Mouse (Mus musculus): ENCODE measurements around the gene Tox3. TPM values are rescaled to one million over a fixed set of nuclear protein-coding genes. Genes with fewer than 3 reads are reported as not detected.

Gene Tox3
- polyA plus RNA-seq, 1 experiment, result 13.5 TPM

GRCm38 (mm10) chr8:90294061-90294460 lies 54.1 kb downstream of the Tox3 start:
- no peak overlapping the region for H3K4me3 ChIP-seq (ENCODE audit: insufficient read depth, low read length)
- H3K4me1 ChIP-seq (ENCODE audit: control insufficient read depth, insufficient read depth, low read length), result no peaks in the 10 kb centered on the region; the same call in 1 of the 2 replicates
- H3K27ac ChIP-seq (ENCODE audit: insufficient read depth, low read length), result no peak overlapping the region
- TF ChIP-seq CTCF (IDR thresholded peaks at IDR 0.05; ENCODE audit: extremely low read depth, insufficient read depth, low read length) (no peak), POLR2A (IDR thresholded peaks at IDR 0.05; ENCODE audit: extremely low read depth, insufficient read depth, low read length) (no peak)

GRCm38 (mm10) chr8:90290811-90291210 lies 57.3 kb downstream of the Tox3 start:
- H3K4me3 ChIP-seq (ENCODE audit: insufficient read depth, low read length), result no peak overlapping the region
- no peak overlapping the region for H3K27ac ChIP-seq (ENCODE audit: insufficient read depth, low read length)
- no peak for TF ChIP-seq POLR2A (IDR thresholded peaks at IDR 0.05; ENCODE audit: extremely low read depth, insufficient read depth, low read length)
- TF ChIP-seq CTCF (IDR thresholded peaks at IDR 0.05; ENCODE audit: extremely low read depth, insufficient read depth, low read length), result no peak
- no peaks in the 10 kb centered on the region; the same call in 1 of the 2 replicates for H3K4me1 ChIP-seq (ENCODE audit: control insufficient read depth, insufficient read depth, low read length)

GRCm38 (mm10) chr8:90276722-90277121 lies 71.4 kb downstream of the Tox3 start:
- H3K4me1 ChIP-seq (ENCODE audit: control insufficient read depth, insufficient read depth, low read length), result no peaks in the 10 kb centered on the region; the same call in 1 of the 2 replicates
- no peak overlapping the region for H3K4me3 ChIP-seq (ENCODE audit: insufficient read depth, low read length)
- no peak overlapping the region for H3K27ac ChIP-seq (ENCODE audit: insufficient read depth, low read length)
- TF ChIP-seq CTCF (IDR thresholded peaks at IDR 0.05; ENCODE audit: extremely low read depth, insufficient read depth, low read length) (no peak), POLR2A (IDR thresholded peaks at IDR 0.05; ENCODE audit: extremely low read depth, insufficient read depth, low read length) (no peak)

- no peak overlapping the region for H3K27ac ChIP-seq (ENCODE audit: insufficient read depth, low read length)
- TF ChIP-seq POLR2A (IDR thresholded peaks at IDR 0.05; ENCODE audit: extremely low read depth, insufficient read depth, low read length) (no peak), CTCF (IDR thresholded peaks at IDR 0.05; ENCODE audit: extremely low read depth, insufficient read depth, low read length) (no peak)
- H3K4me1 ChIP-seq (ENCODE audit: control insufficient read depth, insufficient read depth, low read length), result no peaks in the 10 kb centered on the region; the same call in 1 of the 2 replicates
- no peak overlapping the region for H3K4me3 ChIP-seq (ENCODE audit: insufficient read depth, low read length)
Measured at GRCm38 (mm10) chr8:90273182-90273581, 75.0 kb downstream of the Tox3 start.

- no peak overlapping the region for H3K4me3 ChIP-seq (ENCODE audit: insufficient read depth, low read length)
- no peak overlapping the region for H3K27ac ChIP-seq (ENCODE audit: insufficient read depth, low read length)
- TF ChIP-seq POLR2A (IDR thresholded peaks at IDR 0.05; ENCODE audit: extremely low read depth, insufficient read depth, low read length), result no peak
- no peak for TF ChIP-seq CTCF (IDR thresholded peaks at IDR 0.05; ENCODE audit: extremely low read depth, insufficient read depth, low read length)
- no peaks in the 10 kb centered on the region; the same call in 1 of the 2 replicates for H3K4me1 ChIP-seq (ENCODE audit: control insufficient read depth, insufficient read depth, low read length)
Measured at GRCm38 (mm10) chr8:90271920-90272319, 76.2 kb downstream of the Tox3 start.

- Histone ChIP-seq H3K4me1 (ENCODE audit: control insufficient read depth, insufficient read depth, low read length) (no peaks in the 10 kb centered on the region), H3K4me3 (ENCODE audit: insufficient read depth, low read length) (no peak overlapping the region), H3K27ac (ENCODE audit: insufficient read depth, low read length) (no peak overlapping the region)
- no peak for TF ChIP-seq CTCF (IDR thresholded peaks at IDR 0.05; ENCODE audit: extremely low read depth, insufficient read depth, low read length)
- TF ChIP-seq POLR2A (IDR thresholded peaks at IDR 0.05; ENCODE audit: extremely low read depth, insufficient read depth, low read length), result no peak
Measured at GRCm38 (mm10) chr8:90267698-90268256, 80.4 kb downstream of the Tox3 start.

GRCm38 (mm10) chr8:90266986-90267385 lies 81.2 kb downstream of the Tox3 start:
- no peaks in the 10 kb centered on the region for H3K4me1 ChIP-seq (ENCODE audit: control insufficient read depth, insufficient read depth, low read length)
- H3K27ac ChIP-seq (ENCODE audit: insufficient read depth, low read length), result no peak overlapping the region
- TF ChIP-seq CTCF (IDR thresholded peaks at IDR 0.05; ENCODE audit: extremely low read depth, insufficient read depth, low read length) (no peak), POLR2A (IDR thresholded peaks at IDR 0.05; ENCODE audit: extremely low read depth, insufficient read depth, low read length) (no peak)
- no peak overlapping the region for H3K4me3 ChIP-seq (ENCODE audit: insufficient read depth, low read length)

GRCm38 (mm10) chr8:90266239-90266638 lies 81.9 kb downstream of the Tox3 start:
- H3K4me1 ChIP-seq (ENCODE audit: control insufficient read depth, insufficient read depth, low read length), result no peaks in the 10 kb centered on the region
- H3K27ac ChIP-seq (ENCODE audit: insufficient read depth, low read length), result no peak overlapping the region
- no peak for TF ChIP-seq POLR2A (IDR thresholded peaks at IDR 0.05; ENCODE audit: extremely low read depth, insufficient read depth, low read length)
- TF ChIP-seq CTCF (IDR thresholded peaks at IDR 0.05; ENCODE audit: extremely low read depth, insufficient read depth, low read length), result no peak
- H3K4me3 ChIP-seq (ENCODE audit: insufficient read depth, low read length), result no peak overlapping the region

- Histone ChIP-seq H3K27ac (ENCODE audit: insufficient read depth, low read length) (no peak overlapping the region), H3K4me1 (ENCODE audit: control insufficient read depth, insufficient read depth, low read length) (peaks cover 3% of the 10 kb centered on the region; the same call in 1 of the 2 replicates), H3K4me3 (ENCODE audit: insufficient read depth, low read length) (no peak overlapping the region)
- TF ChIP-seq POLR2A (IDR thresholded peaks at IDR 0.05; ENCODE audit: extremely low read depth, insufficient read depth, low read length), result no peak
- TF ChIP-seq CTCF (IDR thresholded peaks at IDR 0.05; ENCODE audit: extremely low read depth, insufficient read depth, low read length), result no peak
Measured at GRCm38 (mm10) chr8:90254158-90254867, 93.8 kb downstream of the Tox3 start.

GRCm38 (mm10) chr8:90246357-90246756 lies 101.8 kb downstream of the Tox3 start:
- Histone ChIP-seq H3K4me3 (ENCODE audit: insufficient read depth, low read length) (no peak overlapping the region), H3K4me1 (ENCODE audit: control insufficient read depth, insufficient read depth, low read length) (no peaks in the 10 kb centered on the region), H3K27ac (ENCODE audit: insufficient read depth, low read length) (no peak overlapping the region)
- TF ChIP-seq POLR2A (IDR thresholded peaks at IDR 0.05; ENCODE audit: extremely low read depth, insufficient read depth, low read length), result no peak
- no peak for TF ChIP-seq CTCF (IDR thresholded peaks at IDR 0.05; ENCODE audit: extremely low read depth, insufficient read depth, low read length)

Data from cortical plate, adult 2 months (tissue).